Mouse (Mus musculus) lung, postnatal 36 days (tissue): Measurements from ENCODE around the gene Zfp90.

Source experiments
- DNase-seq: peaks from one replicate; pipeline ENCODE4 v3.0.0; 2022; ENCODE audit warnings: mixed read lengths

The Zfp90 gene

DNA sequence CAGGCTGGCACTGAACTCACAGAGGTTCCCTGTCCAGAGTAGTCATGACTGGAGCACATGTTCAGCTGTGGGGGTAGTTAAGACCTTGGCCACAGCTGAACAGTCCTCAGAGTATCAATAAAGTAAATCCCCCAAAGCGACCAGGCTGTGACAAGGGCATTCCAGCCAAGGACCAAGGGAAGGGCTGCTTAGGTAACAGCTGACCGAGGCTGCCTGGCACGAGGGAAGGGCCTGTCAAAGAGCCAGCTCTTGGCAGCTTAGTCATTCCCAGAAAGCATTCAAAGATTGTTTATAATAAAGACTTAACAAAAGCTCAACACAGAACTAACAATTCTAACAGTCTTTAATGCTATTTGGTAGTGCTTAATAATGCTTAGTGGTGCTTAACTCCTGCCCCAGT, 22.7 kb downstream of the Zfp90 start:
- peak; percentile 77 for DNase-seq

DNA sequence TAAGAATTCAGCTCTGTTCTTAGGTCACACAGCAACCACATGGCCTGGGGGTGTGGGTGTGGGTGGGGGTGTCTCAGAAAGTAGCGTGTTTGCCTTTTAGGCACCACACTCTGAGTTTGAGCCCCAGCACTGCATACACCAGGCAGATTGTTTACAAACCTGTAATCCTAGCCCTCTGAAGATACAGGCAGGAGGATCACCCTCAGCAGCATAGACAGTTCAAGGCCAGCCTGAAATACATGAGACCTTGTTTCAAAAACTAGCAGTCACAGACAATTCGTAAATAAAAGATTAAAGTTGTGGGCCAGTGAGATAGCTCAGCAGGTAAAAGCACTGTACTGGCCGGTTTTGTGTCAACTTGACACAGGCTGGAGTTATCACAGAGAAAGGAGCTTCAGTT, 25.0 kb downstream of the Zfp90 start:
- DNase-seq: no peak

DNA sequence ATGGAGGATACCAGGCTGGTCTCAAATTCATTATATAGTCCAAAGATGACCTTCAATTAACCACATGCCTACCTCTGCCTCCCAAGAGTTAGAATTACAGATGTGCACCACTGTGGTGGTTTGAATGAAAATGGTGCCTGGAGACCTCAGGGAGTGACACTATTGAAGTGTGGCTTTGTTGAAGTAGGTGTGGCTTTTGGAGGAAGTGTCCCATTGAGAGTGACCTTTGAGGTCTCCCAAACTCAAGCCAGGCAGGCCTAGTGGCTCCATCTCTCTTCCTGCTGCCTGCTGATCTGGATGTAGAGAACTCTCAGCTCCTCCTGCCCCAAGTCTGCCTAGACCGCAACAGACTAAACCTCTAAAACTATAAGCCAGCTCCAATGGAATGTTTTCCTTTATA, 27.6 kb downstream of the Zfp90 start:
- DNase-seq: no peak

DNA sequence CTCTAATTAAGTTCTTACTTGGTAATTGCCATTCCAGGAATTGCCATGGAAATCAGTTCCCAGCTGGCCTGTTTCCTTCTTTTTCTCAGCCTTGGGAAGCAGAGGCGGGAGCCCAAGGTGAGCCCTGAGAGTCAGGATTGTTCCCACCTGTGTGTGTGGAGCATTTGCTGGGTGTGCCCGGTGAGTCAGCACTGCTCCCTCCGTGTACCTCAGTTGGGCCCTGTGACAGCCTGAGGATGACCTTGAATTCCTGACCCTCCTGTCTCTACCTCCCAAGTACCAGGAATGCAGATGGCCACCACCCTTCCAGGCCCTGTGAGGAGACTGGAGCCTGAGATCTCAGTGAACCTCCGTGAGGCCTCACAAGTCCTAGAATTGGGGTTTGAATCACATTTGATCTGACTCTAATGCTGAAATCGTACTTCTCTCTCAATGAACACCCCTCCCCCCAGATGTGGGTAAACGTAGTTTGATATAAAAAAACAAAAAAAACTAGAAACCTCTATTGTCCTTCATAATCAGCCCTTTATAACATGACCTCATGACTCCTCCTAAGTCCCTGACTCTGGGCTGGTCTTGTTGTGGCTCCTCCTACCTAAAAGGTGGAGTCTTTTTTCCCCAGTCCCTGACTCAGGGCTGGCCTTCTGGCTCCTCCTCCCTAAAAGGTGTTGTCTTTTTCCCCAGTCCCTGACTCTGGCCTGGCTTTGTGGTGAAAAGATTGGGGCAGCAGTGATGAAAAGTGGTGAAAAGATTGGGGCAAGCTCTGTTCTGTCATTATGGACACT, 36.4 kb downstream of the Zfp90 start:
- DNase-seq: no peak

DNA sequence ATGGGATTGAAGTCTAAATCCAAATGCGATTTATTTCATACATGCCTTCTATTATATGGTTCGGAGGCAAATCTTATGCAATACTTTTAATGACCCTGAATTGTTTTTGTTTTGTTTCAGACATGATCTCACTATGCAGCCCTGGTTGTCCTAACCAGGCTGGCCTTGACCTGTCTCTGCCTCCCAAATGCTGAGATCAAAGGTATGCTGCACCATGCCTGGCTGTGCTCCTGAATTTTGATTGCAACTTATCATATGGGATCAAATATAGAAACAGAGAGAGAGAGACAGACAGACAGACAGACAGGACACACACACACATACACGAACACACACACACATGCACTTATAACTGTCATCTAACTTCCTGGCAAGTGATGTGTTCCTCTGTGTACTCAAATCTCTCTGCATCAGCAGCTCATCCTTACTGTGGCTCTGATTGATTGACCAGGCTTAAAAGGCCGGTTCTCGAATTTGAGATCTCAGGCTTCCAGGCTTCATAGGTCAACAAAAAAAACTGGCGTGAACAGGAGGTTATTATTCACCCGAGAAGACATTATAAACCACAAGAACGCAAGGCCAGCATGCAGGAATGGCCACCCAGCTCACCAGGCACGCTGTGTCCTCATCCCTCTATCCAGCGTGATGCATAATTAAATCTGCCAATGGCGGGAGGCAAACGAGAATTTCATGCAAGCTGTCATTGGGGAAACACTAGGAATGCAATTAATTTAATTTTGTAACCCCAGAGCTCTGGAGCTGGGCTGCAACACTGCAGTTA, 37.8 kb downstream of the Zfp90 start:
- DNase-seq: no peak

DNA sequence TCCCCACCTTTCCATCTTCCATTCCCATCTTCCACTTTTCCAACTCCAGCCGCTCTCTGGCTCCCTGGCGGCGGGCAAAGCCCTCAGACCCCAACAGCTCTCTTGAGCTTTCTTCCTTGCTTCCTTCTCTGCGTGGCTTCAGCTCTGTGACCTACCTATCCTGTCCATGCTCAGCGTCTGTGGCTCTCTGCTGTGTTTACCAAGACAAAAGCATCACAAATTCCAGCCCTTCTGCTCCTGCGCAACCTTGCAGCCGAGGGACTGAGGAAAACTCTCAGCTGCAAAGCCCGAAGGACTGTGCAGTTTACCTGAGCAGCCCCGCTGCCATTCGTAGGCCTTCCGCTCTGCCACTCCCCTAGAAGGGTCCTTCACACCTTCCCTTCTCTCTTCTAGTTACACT, 38.9 kb downstream of the Zfp90 start:
- no peak for DNase-seq

DNA sequence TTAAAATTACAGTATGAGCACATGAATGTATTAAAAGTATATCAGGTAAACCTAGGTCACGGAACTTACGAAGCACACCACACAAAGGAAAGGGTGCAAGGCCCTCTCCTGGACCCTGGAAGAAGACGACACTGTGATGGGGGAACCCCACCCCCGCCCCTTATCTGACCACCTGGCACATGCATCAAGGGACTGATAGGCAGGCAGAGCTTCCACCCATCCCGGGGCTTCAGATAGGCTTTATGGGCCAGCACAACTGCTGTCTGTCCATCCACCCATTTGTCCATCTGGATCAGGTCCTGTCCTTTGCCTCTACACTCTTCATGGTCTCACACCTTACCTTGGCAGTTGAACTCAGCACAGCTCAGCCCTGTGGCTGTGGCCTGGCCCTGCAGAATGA, 47.0 kb downstream of the Zfp90 start:
- DNase-seq: no peak

DNA sequence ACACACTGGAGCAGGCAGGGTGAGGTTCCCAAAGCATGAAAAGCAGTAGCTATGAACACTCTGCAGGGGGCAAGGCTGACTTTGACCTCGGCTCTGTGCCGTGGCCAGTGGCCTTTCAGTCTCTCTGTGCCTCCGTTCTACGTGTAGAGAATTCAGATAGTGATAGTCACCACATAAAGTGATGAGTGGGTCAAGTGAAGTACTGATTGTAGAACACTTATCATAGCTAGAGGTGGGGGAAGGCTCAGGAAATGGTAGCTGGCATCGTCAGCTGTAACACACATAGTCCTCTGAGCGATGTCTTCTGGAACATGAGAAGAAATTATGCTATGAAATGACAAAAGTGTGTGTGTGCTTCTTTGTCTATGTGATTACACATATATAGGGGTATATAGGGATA, 48.7 kb downstream of the Zfp90 start:
- no peak for DNase-seq

DNA sequence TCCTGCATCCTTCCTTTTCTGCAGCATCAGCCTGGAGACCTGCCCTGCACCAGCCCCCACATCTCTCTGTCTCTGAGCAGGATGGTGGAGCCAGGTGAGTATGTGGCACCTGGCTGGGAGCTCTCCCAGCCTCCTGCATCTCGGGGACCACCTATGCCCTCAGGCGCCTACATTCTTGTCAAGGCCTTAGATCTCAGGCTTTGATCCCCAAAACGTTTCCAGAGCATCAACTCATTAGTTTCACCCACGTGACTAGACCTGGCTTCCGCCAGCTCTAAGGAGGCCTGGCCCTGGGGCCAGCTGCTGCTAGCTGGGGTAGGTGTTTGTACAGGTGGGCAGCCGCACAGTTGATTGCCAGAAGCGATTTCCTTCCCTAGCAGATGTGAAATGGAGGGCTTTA, 54.4 kb downstream of the Zfp90 start:
- DNase-seq: no peak

DNA sequence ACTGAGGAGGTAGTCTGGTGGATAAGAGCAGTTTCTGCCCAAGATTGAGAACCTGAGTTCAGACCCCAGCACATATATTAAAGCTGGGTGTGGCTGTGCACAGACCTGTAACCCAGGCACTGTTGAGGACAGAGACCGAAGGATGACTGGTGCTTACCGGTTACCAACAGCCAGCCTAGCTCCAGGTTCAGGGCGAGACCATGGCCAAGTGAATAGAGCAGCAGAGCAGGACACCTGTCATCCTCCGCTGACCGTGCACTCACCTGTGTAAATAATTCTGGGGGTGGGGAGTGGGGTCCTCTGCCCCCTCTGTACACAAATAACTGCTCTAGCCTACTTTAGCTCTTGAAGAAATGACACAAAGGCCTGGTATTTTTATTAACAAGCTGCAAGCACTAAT, 58.9 kb downstream of the Zfp90 start:
- no peak for DNase-seq
